Mouse (Mus musculus): ENCODE measurements around the gene Unc13c.

Gene Unc13c

GRCm38 (mm10) chr9:73968641-73969121 is at the start of gene Unc13c:
Gene Unc13c, minus strand, starts transcription at chr9:73968966.
- DNase-seq: peak; percentile 69 to 70

DNA sequence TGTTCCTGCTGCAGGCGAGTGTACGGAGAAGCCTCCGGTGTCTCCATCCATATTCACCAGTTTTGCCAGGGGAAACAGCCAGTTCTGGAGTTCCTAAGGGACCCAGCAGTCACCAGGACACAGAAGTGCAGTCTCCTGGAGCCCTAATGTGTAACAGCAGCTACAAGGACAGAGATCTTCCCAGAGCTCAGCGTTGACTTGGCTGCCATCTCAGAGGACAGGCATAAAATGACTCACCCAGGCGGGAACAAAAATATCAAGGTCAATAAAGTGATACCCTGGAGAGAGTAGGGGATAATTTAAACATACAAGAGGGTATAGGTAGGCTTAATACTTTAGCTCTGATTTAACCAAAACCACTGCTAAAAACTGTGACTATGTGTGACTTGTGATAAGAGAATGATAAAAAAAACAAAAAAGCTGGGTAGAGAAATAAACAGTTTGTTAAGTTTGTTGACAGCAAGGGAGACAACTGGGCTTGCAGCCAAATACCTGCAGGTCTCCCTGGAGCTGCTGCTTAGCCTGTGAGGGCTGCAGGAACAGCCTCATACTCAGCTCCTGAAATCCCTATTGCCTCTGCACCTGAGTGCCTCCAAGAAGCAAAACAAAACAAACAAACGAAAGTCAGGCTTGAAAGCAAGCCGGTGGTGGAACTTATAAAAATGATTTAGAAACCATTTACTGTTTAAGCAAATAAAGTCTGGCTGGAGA is 39.4 kb upstream of the Unc13c start:
- peak; percentile 38 to 40 for DNase-seq

DNA sequence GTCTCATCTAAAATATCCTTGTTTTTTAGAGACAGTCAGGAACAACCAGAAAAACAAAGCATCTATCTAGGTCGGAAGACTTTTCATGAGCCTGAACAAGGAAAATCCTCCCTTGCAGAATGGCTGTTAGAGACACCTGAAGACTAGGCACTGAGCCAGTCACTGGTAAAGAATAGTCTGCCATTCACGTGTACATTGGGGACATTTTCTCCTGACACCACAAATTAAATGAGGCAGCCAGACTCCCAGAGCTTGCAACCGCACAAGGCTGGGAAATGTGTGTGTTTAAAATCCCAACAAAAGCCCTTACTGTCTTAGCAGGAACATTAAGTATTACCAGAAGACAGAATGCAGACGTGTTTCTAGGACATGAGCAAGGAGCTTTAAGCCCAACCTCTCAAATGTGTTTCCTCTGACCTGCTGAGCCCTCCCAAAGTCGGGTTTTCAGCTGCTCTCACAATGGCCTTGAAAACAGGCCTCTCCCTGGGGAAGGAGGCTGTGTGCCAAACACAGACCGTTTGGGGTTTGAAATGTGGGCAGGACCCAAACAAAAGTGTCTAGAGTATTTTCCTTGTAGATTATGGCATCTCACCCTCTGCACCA is 33.7 kb upstream of the Unc13c start:
- peak; percentile 45 to 62 for DNase-seq

- DNase-seq: no peak
Observed at GRCm38 (mm10) chr9:73988096-73988495, 19.3 kb upstream of the Unc13c start.

DNA sequence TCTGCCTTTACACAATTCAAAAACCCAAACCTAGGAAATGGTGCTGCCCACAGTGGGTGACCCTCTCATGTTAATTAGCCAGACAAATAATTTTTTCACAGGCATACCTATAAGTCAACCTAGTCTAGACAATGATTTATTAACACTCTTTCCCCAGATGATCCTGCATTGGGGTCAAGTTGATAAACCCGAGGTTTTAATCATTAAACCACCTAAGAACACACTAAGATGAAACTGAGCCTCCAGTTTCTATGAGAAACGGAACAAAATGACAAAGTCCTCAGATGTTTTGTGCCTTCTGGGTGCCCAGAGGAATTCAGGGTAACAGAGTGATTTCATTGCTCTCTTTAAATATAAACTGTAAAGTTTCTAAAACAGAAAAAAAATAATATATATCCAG is 18.5 kb upstream of the Unc13c start:
- no peak for DNase-seq

DNA sequence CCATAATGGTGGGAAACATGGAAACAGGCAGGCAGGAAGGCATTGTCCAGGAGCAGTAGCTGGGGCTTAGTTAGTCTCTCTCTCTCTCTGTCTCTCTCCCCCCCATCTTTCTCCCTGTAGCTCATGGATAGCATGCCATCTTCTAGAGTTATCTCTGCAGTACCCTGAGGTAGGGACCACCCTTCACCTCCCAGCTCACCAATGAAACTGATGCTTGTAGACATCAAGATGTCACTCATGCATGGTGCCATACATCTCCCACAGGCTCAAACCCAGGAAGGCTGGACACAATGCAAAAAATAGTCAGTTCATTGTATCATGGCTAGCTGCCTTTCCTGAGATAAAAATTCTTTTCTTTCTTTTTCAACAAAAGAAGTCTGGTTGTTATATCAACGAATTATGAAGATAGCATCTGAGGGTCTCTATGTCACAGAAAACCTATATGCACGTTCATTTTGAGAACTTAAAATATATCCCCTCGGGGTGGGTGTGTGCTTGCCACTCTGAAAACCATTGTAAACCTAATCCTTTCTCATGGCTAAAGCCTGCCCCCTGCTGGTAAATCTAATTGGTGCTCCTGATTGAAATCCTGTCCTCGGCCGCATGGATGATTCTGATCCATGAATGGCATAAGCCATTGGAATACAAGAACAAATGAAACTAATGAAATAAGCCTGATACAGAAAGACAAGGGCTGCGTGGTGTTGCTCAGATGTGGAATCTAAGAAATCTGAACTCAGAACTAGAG is 14.0 kb upstream of the Unc13c start:
- DNase-seq: peak; percentile 95 to 98

DNA sequence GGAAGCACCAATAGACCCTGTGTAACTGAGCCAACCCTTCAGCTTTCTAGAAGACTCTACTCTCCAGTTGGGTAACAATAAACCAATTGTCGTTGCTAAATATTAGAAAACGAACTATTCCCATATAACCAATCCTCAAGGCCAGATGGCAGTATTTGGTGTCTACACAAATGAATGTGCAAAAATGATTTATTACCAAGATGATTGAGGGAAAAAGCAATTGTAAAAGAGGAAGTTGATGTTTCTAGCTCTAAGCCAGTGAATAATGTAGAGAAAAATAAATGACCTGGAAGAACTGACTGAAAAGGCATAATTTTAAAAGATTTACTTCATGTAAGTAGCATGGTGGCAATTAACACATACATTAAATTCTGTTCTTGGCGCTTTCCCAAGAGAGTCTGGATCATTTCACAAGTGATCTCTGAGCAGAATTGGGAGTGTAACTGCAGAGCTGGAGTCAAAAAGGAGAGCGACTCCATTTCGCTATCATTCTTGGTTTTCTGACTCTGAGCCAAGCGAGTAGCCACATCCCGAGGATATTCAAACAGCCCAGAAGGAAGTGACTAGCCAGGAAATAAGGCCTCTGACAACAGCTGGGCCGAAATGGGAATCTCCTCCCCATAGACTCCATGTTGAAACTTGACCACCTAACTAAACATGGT is 3.7 kb upstream of the Unc13c start:
- no peak for DNase-seq

GRCm38 (mm10) chr9:73970717-73971116 is 2.0 kb upstream of the Unc13c start:
- peak; percentile 49 to 59 for DNase-seq

- peak; percentile 61 to 75 for DNase-seq
Observed at GRCm38 (mm10) chr9:73965322-73965915, 3.3 kb downstream of the Unc13c start.

DNA sequence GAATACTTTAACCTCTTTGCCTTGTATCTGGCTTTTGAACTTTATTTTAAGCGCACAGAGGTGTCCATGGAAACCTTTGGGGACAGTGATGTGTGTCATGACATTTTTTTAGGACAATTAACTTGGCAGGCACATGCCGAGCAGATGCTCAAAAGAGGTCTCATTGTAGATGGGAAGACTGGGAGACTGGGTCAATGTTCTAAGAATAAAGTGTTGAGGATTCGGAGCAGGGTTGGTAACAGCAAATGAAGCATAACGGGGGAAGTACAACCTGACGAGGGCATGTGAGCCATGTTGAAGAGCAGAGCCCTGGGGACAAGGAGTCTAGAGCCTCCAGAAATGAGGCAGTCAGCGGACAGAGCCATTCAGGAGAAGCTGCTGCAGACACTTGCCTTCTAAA is 6.3 kb downstream of the Unc13c start:
- DNase-seq: no peak

GRCm38 (mm10) chr9:73952331-73952730 is 16.4 kb downstream of the Unc13c start:
- DNase-seq: no peak

DNA sequence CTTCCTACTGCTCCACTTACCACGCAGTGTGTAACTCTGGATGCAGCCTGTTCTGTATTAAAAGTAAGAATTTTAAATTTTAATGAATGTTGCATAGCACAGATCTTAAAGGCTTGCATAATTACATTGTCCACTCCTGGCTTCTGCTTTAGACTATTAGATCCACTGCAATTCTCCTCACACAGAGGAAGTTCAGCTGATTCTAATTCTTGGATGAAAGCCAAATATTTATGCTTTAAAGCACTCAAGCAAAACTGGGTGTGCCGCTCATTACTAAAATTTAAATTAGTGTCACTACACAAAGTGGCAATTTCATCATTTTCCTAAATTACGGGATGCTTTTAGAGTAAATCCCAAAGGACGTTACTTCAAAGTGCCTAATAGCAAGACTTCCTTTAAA is 17.2 kb downstream of the Unc13c start:
- no peak for DNase-seq

DNA sequence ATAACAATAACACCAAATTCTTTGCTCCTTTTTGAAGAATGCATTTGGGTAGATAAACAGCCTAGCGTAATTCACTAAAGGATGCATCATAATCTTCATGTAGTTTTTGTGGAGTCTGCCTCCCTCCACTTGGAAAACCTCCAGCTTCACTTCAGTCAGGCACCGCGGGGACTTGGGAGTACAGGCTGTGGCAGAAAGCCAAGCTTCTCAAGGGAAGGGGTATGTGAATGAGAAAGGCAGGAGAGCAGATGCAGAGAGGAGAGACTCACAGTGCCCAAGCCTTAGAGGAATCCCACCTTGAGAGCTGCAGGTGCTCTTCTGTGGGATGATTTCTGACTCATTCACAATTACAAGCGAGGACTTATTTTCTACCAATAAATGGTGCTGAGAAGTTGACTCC is 33.9 kb downstream of the Unc13c start:
- peak; percentile 90 for DNase-seq

DNA sequence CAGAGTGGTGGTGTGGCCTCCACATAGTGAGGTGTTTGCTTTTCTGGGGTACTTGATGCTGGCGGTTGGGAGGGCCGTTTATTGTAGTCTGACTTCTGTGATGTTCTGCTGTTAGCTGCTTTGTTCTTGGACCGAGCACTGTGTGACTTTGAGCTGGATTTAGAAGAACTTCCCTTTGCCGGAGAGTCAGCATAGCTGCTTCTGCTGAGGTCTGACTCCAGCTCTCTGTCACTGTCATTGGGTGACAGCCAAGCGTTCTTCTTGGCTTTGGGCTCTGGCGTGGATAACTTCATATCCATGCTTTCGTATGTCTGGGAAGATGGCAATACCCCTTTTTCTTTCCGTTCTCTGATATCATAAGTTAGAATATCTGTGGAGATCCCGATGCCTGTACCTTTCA is 36.8 kb downstream of the Unc13c start:
- peak; percentile 66 to 70 for DNase-seq

- DNase-seq: peak; percentile 90 to 95
Observed at GRCm38 (mm10) chr9:73927276-73927675, 41.5 kb downstream of the Unc13c start.

DNA sequence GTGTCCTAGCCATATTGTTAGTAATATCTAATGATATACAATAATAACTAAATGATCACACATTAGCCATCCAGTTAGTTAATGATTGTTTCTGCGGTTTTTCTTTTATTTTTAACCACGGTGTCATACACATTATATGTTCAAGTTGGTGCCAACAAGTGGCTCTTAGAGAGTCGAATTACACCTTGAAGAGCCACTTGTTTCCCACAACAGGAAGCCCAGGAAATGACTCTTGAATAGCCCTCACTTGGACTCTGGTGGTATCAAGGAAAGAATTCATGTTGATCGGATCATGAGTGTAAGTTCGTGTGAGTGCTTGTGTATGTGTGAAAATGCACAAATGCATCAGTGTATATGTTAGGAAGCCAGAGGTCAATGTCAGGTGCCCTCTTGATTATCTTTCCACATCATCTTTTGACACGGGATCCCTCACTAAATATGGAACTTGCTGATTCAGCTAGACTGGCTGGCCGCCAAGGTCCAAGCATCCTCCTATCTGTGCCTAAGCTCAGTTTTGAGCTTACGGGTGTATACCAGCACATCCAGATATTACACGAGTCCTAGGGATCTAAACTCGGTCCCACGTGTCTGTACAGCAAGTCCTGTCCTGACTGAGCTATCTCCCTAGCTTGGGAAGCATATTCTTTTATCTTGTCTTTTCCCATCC is 46.2 kb downstream of the Unc13c start:
- peak; percentile 55 to 56 for DNase-seq

DNA sequence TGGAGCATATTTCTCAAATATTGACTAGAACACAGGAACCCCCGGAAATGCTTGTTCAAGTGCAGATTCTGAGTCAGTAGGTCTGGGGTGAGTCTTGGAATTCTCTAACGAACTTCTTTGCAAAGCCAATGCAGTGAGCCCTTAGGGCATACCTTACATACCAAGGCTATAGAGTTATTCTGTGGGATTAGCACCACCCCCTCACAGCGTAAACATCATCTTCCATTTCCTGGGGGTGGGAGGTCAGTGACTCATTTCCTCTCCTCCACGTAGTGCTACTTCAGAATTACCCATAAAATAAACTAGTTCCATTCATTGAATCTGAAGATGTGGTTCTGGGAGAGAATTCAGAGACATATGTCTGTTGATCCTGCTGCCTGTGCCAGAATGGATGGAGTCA is 62.8 kb downstream of the Unc13c start:
- DNase-seq: no peak

GRCm38 (mm10) chr9:73898516-73898915 is 70.2 kb downstream of the Unc13c start:
- DNase-seq: no peak

DNA sequence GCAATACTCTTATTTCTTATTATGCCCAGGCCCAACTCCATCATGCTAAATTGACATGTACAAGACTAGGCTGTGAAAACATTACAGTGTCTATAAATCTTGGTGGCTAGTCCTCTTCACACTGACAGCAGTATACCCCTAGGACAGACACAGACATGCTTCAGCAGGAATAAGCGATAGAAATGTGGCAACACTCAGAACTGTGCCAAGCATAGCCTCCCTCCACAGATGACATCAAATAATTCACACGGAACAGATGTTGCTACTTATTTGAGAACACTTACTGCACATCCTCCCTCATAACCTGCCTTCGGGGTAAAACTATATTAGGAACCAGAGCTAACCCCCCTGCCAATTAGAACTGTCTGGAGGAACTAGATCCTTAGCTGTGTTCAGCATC is 72.6 kb downstream of the Unc13c start:
- DNase-seq: no peak

- no peak for DNase-seq
Observed at GRCm38 (mm10) chr9:73883587-73883986, 85.2 kb downstream of the Unc13c start.

- peak; percentile 57 to 78 for DNase-seq
Observed at GRCm38 (mm10) chr9:73883143-73883542, 85.6 kb downstream of the Unc13c start.

DNA sequence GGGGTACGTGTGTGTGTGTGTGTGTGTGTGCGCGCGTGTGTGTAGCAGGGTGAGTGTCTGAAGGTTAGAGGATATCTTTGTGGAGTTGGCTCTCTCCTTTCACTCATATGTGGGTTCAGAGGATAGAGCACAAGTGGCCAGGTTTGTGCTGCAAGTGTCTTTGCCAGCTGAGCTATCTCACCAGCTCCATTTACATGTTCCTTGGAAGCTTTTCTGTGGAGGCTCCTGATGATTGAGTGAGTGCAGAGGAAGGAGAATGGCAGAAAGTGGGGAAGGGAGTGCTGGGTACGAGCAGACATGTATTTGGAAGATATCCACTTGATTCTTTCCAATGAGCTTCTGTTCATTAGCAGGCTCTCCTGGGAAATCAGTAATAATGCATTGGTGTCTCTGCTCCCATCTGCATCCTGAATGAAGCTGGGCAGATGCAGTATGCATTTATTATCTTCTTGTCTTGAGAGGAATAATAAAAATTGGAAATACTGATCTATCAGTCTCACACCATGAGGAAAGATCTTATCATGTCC is 86.3 kb downstream of the Unc13c start:
- DNase-seq: peak; percentile 22 to 26

All from cerebellum, postnatal 10 days (tissue).